Mouse (Mus musculus) testis, adult 2 months (tissue): ENCODE measurements around the gene Supt4a.

Source experiments
- CTCF ChIP-seq: fragments of 200-500 bp; IDR thresholded peaks from 2 replicates; pipeline ENCODE4 v1.5.1; 2012; ENCODE audit warnings: low read depth, mild to moderate bottlenecking, inconsistent platforms, low read length, moderate library complexity; ENCODE audit not compliant: control insufficient read depth, insufficient read depth, insufficient replicate concordance
- POLR2A ChIP-seq: fragments of 200-500 bp; IDR thresholded peaks from 2 replicates; pipeline ENCODE4 v1.6.1; 2012; ENCODE audit warnings: low read depth, mild to moderate bottlenecking, inconsistent platforms, low read length, moderate library complexity; ENCODE audit not compliant: control insufficient read depth

GRCm38 (mm10) chr11:87754603-87755002 lies 17.3 kb downstream of the Supt4a start:
- TF ChIP-seq POLR2A (no peak), CTCF (no peak)
